Mouse (Mus musculus) kidney, embryonic 16.5 days (tissue): ENCODE results near the gene Phkg1. TPM values are rescaled to one million over a fixed set of nuclear protein-coding genes. Genes with fewer than 3 reads are reported as not detected.

Experiments
- ATAC-seq: fragments of 200-750 bp; cut with Nextera tagmentation; 2 replicates; pipeline ENCODE4 v1.8.0; 2017; ENCODE audit warnings: moderate TSS enrichment; ENCODE audit not compliant: low FRiP score, low TSS enrichment
- H3K27ac ChIP-seq: fragments of 300-500 bp; sonication (generic); 2 replicates; pipeline ENCODE4 v1.5.1; 2014; ENCODE audit warnings: low read length
- H3K27me3 ChIP-seq: fragments of 300-500 bp; sonication (generic); 2 replicates; pipeline ENCODE4 v1.6.1; 2014; ENCODE audit warnings: low read length, control low read depth, mixed read lengths; ENCODE audit not compliant: insufficient read depth
- H3K36me3 ChIP-seq: fragments of 300-500 bp; sonication (generic); 2 replicates; pipeline ENCODE4 v1.6.1; 2014; ENCODE audit warnings: low read length, control low read depth, mixed read lengths; ENCODE audit not compliant: insufficient read depth
- H3K4me1 ChIP-seq: fragments of 300-500 bp; sonication (generic); 2 replicates; pipeline ENCODE4 v1.6.1; 2014; ENCODE audit warnings: low read length, control low read depth, mixed read lengths; ENCODE audit not compliant: insufficient read depth
- H3K4me2 ChIP-seq: fragments of 300-500 bp; sonication (generic); replicated peaks from 2 replicates; pipeline ENCODE4 v1.6.1; 2014; ENCODE audit warnings: low read depth, low read length
- H3K4me3 ChIP-seq: fragments of 300-500 bp; sonication (generic); 2 replicates; pipeline ENCODE4 v1.5.1; 2014; ENCODE audit warnings: mild to moderate bottlenecking, low read length
- H3K9ac ChIP-seq: fragments of 300-500 bp; sonication (generic); replicated peaks from 2 replicates; pipeline ENCODE4 v1.6.1; 2014; ENCODE audit warnings: low read length
- H3K9me3 ChIP-seq: fragments of 300-500 bp; sonication (generic); 2 replicates; pipeline ENCODE4 v1.6.1; 2016; ENCODE audit warnings: low read length, control low read depth
- WGBS: fragments of 180-500 bp; shearing (Covaris S2); extraction: QIAGEN DNeasy Blood & Tissue Kit; methylation state at CpG from one replicate; pipeline ENCODE4 v1.1.7; 2014; 5-methylcytosine and 5-hydroxymethylcytosine counted together
- polyA plus RNA-seq: library from polyadenylated mRNA; unstranded; fragments of >200 nt; fragmentation: Nextera tagmentation; extraction: Ambion mirVana; gene quantifications from 2 replicates; pipeline ENCODE4 v1.2.1, GENCODE M21; 2015

Gene Phkg1
- polyA plus RNA-seq, 1 experiment from 2014 or later, result 0.21 TPM

- H3K4me2 ChIP-seq, result no peak overlapping the region
- ATAC-seq, result 0 out of 2 replicates have a peak, but pooled peaks have one; percentile 70
- H3K27me3 ChIP-seq, result no peaks in the 10 kb centered on the region
- no peak overlapping the region for H3K27ac ChIP-seq
- no peaks in the 10 kb centered on the region for H3K4me1 ChIP-seq
- WGBS, result 39% methylated on average over 2 of the region's 2 CpGs
- H3K9me3 ChIP-seq, result no peaks in the 10 kb centered on the region
- no peak overlapping the region for H3K9ac ChIP-seq
- no peak overlapping the region for H3K4me3 ChIP-seq
- H3K36me3 ChIP-seq, result peaks cover 31% of the 10 kb centered on the region
Measured at GRCm38 (mm10) chr5:129878946-129879345, 19.4 kb downstream of the Phkg1 start.

GRCm38 (mm10) chr5:129877731-129878455 lies 20.5 kb downstream of the Phkg1 start:
- H3K27me3 ChIP-seq, result no peaks in the 10 kb centered on the region
- WGBS, result 73% methylated on average over 9 of the region's 9 CpGs
- no peak overlapping the region for H3K4me2 ChIP-seq
- no peak overlapping the region for H3K9ac ChIP-seq
- peaks cover 25% of the 10 kb centered on the region for H3K36me3 ChIP-seq
- no peak for ATAC-seq
- no peaks in the 10 kb centered on the region for H3K4me1 ChIP-seq
- no peak overlapping the region for H3K4me3 ChIP-seq
- no peak overlapping the region for H3K27ac ChIP-seq
- H3K9me3 ChIP-seq, result no peaks in the 10 kb centered on the region

- Histone ChIP-seq H3K4me3 (no peak overlapping the region), H3K4me2 (no peak overlapping the region), H3K9ac (no peak overlapping the region), H3K9me3 (no peaks in the 10 kb centered on the region), H3K27ac (no peak overlapping the region), H3K4me1 (no peaks in the 10 kb centered on the region), H3K27me3 (no peaks in the 10 kb centered on the region), H3K36me3 (0 out of 2 replicates have a peak, but pooled peaks cover under 1% of the 10 kb centered on the region)
- 79% methylated on average over 11 of the region's 11 CpGs for WGBS
- no peak for ATAC-seq
Measured at GRCm38 (mm10) chr5:129875098-129875497, 23.3 kb downstream of the Phkg1 start.

- H3K4me2 ChIP-seq, result no peak overlapping the region
- WGBS, result 81% methylated on average over 12 of the region's 12 CpGs
- no peak for ATAC-seq
- no peak overlapping the region for H3K9ac ChIP-seq
- no peaks in the 10 kb centered on the region for H3K4me1 ChIP-seq
- no peaks in the 10 kb centered on the region for H3K9me3 ChIP-seq
- H3K27me3 ChIP-seq, result no peaks in the 10 kb centered on the region
- no peaks in the 10 kb centered on the region for H3K36me3 ChIP-seq
- no peak overlapping the region for H3K4me3 ChIP-seq
- no peak overlapping the region for H3K27ac ChIP-seq
Measured at GRCm38 (mm10) chr5:129873942-129874341, 24.4 kb downstream of the Phkg1 start.

GRCm38 (mm10) chr5:129871238-129871637 lies 27.1 kb downstream of the Phkg1 start:
- Histone ChIP-seq H3K27me3 (no peaks in the 10 kb centered on the region), H3K36me3 (no peaks in the 10 kb centered on the region), H3K9ac (no peak overlapping the region), H3K4me1 (no peaks in the 10 kb centered on the region), H3K9me3 (no peaks in the 10 kb centered on the region), H3K4me2 (no peak overlapping the region), H3K4me3 (no peak overlapping the region), H3K27ac (no peak overlapping the region)
- ATAC-seq, result no peak
- WGBS, result 74% methylated on average over 2 of the region's 2 CpGs

GRCm38 (mm10) chr5:129869238-129869995 lies 28.9 kb downstream of the Phkg1 start:
- Histone ChIP-seq H3K36me3 (no peaks in the 10 kb centered on the region), H3K27me3 (no peaks in the 10 kb centered on the region), H3K9ac (no peak overlapping the region), H3K4me3 (no peak overlapping the region), H3K9me3 (no peaks in the 10 kb centered on the region), H3K27ac (no peak overlapping the region), H3K4me1 (peaks cover 2% of the 10 kb centered on the region), H3K4me2 (no peak overlapping the region)
- 87% methylated on average over 19 of the region's 19 CpGs for WGBS
- ATAC-seq, result no peak

GRCm38 (mm10) chr5:129865841-129866240 lies 32.5 kb downstream of the Phkg1 start:
- WGBS, result 83% methylated on average over 12 of the region's 12 CpGs
- H3K27me3 ChIP-seq, result no peaks in the 10 kb centered on the region

GRCm38 (mm10) chr5:129864467-129864866 lies 33.9 kb downstream of the Phkg1 start:
- WGBS, result 7% methylated on average over 18 of the region's 18 CpGs
- Histone ChIP-seq H3K4me1 (peaks cover 6% of the 10 kb centered on the region), H3K4me2 (peak overlapping the region; percentile 33)

More at GRCm38 (mm10) chr5:129865841-129866240, 32.5 kb downstream of the Phkg1 start:
- Histone ChIP-seq H3K4me3 (no peak overlapping the region), H3K27ac (no peak overlapping the region), H3K36me3 (peaks cover 14% of the 10 kb centered on the region), H3K9ac (no peak overlapping the region), H3K4me1 (peaks cover 6% of the 10 kb centered on the region), H3K4me2 (no peak overlapping the region), H3K9me3 (no peaks in the 10 kb centered on the region; the same call in 1 of the 2 replicates)
- ATAC-seq, result no peak

GRCm38 (mm10) chr5:129862325-129862724 lies 36.0 kb downstream of the Phkg1 start:
- no peak overlapping the region for H3K27ac ChIP-seq
- WGBS, result 98% methylated on average over 6 of the region's 6 CpGs
- no peaks in the 10 kb centered on the region; the same call in 1 of the 2 replicates for H3K9me3 ChIP-seq
- H3K9ac ChIP-seq, result no peak overlapping the region
- H3K27me3 ChIP-seq, result no peaks in the 10 kb centered on the region
- peaks cover 6% of the 10 kb centered on the region for H3K4me1 ChIP-seq
- peaks cover 33% of the 10 kb centered on the region for H3K36me3 ChIP-seq
- ATAC-seq, result no peak
- no peak overlapping the region for H3K4me3 ChIP-seq
- H3K4me2 ChIP-seq, result no peak overlapping the region

More at GRCm38 (mm10) chr5:129864467-129864866, 33.9 kb downstream of the Phkg1 start:
- Histone ChIP-seq H3K36me3 (peaks cover 23% of the 10 kb centered on the region), H3K9me3 (no peaks in the 10 kb centered on the region; the same call in 1 of the 2 replicates), H3K27ac (no peak overlapping the region), H3K9ac (0 out of 2 replicates have a peak overlapping the region, but pooled peaks have one; percentile 38), H3K4me3 (peak overlapping the region; percentile 13; the same call in 1 of the 2 replicates), H3K27me3 (no peaks in the 10 kb centered on the region)
- peak; percentile 39; the same call in 1 of the 2 replicates for ATAC-seq
